Mouse (Mus musculus): ENCODE data around the gene Sprr2h.

The Sprr2h gene
- long read RNA-seq, experiment 1, result 0 reads
- long read RNA-seq, experiment 2, result 0 reads

DNA sequence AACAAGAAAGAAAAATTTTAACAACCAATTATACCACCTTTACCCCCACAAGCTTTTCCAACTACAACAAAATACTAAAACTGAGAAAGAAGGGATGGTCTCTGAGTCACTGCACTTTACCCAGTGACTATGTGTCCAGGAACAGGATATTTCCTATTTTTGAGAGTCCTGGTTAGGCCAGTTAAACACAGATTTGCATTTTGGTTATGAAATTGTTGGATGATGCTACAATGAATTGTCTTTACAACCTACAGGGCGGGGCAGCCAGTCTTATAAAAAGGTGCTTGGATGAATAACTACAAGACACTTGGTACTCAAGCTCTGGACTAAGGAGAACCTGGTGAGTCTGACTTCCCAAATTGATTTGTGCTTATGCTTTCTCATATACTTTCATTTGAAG is at the start of gene Sprr2h:
Gene Sprr2h (plus strand): TSS at position 301 of the 400 bp plus-strand sequence.
- intact Hi-C loops (cut with DNase I), result no loop called here

DNA sequence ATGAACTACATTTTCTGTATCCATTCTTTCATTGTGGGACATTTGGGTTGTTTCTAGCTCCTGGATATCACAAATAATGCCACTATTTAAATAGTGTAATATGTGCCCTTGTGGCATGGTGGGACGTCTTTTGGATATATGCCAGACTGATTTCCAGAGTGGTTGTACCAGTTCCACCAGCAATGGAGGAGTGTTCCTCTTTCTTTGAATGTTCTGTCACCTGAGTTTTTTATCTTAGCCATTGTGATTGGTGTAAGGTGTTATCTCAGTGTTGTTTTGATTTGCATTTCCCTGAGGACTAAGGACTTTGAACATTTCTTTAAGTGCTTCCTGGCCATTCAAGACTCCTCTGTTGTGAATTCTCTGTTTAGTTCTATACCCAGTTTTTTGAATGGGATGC is 49.2 kb upstream of the Sprr2h start:
- intact Hi-C loops (cut with DNase I), result no loop called here

DNA sequence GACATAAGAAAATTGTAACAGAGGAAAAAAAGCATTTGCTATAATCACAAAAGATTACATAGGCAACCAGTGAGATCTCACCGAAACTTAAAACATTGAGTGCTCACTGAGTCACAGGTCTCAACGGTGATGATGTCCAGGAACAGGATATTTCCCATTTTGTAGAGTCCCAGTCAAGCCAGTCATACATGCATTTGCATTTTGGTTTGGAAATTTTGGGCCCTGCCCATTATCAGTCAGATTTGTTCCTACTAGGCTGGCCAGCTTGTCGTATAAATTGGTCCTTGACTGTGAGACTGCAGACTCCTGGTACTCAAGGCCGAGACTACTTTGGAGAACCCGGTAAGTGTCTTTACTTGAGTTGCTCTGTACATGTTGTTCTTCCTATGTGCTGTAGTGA is 46.6 kb upstream of the Sprr2h start, which contains the start of gene Sprr2d:
Gene Sprr2d (plus strand): TSS at position 301 of the 400 bp plus-strand sequence.
- intact Hi-C loops (cut with DNase I), result no loop called here

DNA sequence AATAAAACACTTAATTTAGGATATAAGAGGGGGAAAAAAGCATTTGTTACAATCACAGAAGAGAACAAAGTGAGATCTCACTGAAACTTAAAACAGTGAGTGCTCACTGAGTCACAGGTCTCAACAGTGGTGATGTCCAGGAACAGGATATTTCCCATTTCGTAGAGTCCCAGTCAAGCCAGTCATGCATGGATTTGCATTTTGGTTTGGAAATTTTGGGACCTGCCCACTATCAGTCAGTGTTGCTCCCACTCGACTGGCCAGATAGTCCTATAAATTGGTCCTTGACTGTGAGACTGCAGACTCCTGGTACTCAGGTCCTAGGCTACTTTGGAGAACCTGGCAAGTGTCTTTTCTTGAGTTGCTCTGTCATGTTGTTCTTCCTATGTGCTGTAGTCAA is 33.6 kb upstream of the Sprr2h start, which contains the start of gene Sprr2e:
Gene Sprr2e (plus strand): TSS at position 301 of the 400 bp plus-strand sequence.
- intact Hi-C loops (cut with DNase I), result no loop called here

DNA sequence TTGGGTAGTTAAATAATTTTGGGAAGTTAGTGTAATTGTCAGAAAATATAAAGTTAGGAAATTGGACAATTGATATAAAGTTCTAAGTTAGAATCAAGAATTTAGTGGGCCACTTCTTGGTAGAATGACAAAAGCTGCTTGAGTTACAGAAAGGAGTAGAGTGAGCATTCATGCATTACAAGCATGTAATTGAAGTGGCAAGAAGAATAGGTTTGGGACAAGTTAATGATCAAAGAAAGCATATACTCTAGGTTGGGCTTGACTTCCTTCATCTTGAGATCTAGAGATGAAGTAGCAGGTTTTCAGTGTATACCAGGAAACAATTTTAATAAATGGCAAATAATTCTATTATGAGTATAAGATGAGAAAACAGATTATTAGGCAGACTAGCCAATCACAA is 23.9 kb upstream of the Sprr2h start:
- intact Hi-C loops (cut with DNase I), result no loop called here

DNA sequence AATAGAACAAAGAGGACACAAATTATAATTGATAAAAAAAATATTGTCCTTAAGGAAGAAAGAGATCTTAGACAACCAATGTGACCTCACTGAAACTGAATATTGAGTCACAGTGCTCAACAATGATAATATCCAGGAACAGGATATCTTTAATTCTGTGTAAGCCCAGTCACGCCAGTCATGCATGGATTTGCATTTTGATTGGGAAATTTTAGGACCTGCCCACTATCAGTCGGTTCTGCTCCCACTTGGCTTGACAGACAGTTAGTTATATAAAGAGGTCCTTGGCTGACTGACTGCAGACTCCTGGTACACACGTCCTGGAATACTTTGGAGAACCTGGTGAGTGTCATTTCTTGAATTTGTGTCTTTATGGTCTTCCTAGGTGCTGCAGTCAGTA is 20.6 kb upstream of the Sprr2h start, which contains the start of gene Sprr2f:
Gene Sprr2f (plus strand): TSS at position 301 of the 400 bp plus-strand sequence.
- intact Hi-C loops (cut with DNase I), result no loop called here

DNA sequence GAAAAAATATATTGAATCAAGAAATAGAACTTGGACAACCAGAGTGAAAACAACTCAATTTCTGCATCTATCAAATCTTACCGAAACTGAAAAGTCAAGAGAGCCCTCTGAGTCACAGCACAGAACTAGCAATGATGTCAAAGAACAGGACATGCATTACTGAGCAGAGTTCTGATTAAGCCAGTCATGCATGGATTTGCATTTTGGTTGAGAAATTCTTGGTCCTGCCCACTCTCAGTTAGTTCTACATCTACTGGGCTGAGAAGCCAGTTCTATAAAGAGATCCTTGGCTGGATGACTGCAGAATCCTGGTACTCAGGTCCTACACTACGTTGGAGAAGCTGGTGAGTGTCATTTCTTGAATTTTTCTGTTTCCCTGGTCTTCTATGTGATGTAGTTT is 11.9 kb upstream of the Sprr2h start:
- intact Hi-C loops (cut with DNase I), result no loop called here

DNA sequence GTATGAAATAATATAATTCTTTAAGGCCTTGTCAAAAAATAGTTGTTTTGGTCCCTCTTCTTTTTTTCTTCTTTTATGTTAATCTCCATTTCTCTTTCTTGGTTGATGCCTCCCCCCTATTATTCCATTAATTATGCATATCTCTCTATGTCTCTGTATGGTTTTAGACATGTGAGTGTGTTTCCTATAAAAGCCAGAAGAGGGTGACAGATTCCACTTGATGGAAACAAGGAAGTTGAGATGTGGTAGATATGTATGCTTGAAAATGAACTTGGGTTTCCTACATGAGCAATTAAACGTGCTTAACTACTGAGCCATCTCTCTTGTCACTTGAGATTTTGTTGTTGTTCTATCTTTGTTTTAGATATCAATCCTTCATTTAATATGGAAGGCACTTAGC is 8.8 kb downstream of the Sprr2h start:
- intact Hi-C loops (cut with DNase I), result loop anchor here (2.0 to 10.0 kb wide), 2 partner anchors 116 to 240 kb away; no protein-coding TSS in a partner anchor

DNA sequence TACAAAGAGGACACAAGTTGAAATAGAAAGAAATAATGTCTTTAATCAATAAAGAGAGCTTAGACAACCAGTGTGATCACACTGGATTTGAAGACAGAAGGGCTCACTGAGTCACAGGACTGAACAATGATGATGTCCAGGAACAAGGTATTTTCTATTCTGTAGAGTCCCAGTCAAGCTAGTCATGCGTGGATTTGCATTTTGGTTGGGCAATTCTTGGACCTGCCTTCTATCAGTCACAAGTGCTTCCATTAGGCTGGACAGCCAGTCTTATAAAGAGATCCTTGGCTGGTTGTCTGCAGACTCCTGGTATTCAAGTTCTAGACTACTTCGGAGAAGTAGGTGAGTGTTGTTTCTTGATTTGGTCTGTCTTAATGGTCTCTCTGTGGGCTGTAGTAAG is 22.2 kb downstream of the Sprr2h start, which contains the start of gene Sprr2i:
Gene Sprr2i (plus strand): TSS at position 301 of the 400 bp plus-strand sequence.
- intact Hi-C loops (cut with DNase I), result no loop called here

DNA sequence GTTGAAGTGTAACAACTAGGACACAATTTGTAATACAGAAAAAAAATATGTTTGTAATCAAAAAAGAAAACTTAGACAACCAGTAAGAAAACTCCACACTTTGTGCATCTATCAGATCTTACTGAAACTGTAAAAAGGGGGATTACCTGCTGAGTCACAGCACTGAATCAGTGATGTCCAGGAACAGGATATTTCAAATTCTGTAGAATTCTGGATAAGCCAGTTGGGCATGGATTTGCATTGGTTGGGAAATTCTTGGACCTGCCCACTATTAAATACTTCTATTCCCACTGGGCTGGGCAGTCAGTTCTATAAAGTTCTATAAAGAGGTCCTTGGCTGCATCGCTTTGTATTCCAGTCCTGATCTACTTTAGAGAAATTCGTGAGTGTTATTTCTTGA is 32.3 kb downstream of the Sprr2h start, which contains the start of gene Sprr2j-ps:
Gene Sprr2j-ps (plus strand): TSS at position 301 of the 400 bp plus-strand sequence.
- intact Hi-C loops (cut with DNase I), result no loop called here

DNA sequence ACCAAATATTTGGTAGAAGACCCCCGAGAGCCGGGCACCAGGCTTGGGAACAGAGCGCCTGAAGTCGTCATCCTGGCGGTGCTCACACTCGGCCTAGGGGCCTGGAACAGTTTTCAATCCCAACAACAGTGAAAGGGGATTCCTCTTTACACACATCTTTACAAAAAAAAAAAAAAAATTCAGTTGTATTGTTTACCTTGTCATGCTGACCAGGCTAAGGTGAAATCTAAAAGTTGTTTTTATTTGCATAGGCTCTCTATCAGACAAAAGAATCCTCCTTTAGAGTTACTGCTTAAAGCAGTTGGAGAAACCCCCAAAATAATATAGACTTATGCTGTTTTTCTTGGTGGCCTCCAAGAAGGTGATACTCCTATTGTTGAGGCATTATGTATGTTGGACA is 43.8 kb downstream of the Sprr2h start, which contains the start of gene Gm9774:
Gene Gm9774 (minus strand): TSS at position 101 of the 400 bp plus-strand sequence.
- intact Hi-C loops (cut with DNase I), result no loop called here

DNA sequence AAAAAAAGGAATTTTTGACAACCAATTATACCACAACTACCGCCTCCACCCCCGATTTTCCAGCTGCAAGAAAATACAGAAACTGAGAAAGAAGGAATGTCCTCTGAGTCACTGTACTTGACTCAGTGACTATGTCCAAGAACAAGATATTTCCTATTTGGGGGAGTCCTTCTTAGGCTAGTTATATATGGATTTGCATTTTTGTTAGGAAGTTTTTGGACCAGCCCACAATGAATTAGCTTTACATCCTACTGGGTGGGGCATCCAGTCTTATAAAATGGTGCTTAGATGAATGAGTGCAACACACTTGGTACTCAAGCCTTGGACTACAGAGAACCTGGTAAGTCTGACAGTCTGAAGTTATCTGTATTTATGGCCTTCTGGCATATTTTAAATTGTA is 46.8 kb downstream of the Sprr2h start, which contains the start of gene Sprr2k:
Gene Sprr2k (plus strand): TSS at position 301 of the 400 bp plus-strand sequence.
- intact Hi-C loops (cut with DNase I), result no loop called here
